Mouse (Mus musculus) cerebellum, adult 8-10 months (tissue): Measurements from ENCODE around the gene Ereg.

Experiments used
- DNase-seq: peaks from one replicate; pipeline ENCODE4 v3.0.0; 2022

The Ereg gene

GRCm38 (mm10) chr5:91074450-91074950 is at the start of gene Ereg:
TSS of gene Ereg (plus strand) at chr5:91074622.
- DNase-seq = no peak

GRCm38 (mm10) chr5:91027164-91027563 is 47.3 kb upstream of the Ereg start, which contains the start of gene Epgn:
TSS of gene Epgn (plus strand) at chr5:91027464.
- DNase-seq = no peak

- DNase-seq = no peak
These were observed 46.6 kb upstream of the Ereg start for GRCm38 (mm10) chr5:91027840-91028239.

GRCm38 (mm10) chr5:91030629-91031028 is 43.8 kb upstream of the Ereg start:
- DNase-seq = no peak

GRCm38 (mm10) chr5:91035341-91035740 is 39.1 kb upstream of the Ereg start:
- no peak for DNase-seq

GRCm38 (mm10) chr5:91036628-91037027 is 37.8 kb upstream of the Ereg start:
- DNase-seq = no peak

- DNase-seq = no peak
These were observed 36.7 kb upstream of the Ereg start for GRCm38 (mm10) chr5:91037756-91038155.

GRCm38 (mm10) chr5:91038547-91038946 is 35.9 kb upstream of the Ereg start:
- peak; percentile 1 for DNase-seq

GRCm38 (mm10) chr5:91038963-91039362 is 35.5 kb upstream of the Ereg start:
- no peak for DNase-seq

- no peak for DNase-seq
These were observed 26.4 kb upstream of the Ereg start for GRCm38 (mm10) chr5:91047987-91048386.

GRCm38 (mm10) chr5:91048397-91048796 is 26.0 kb upstream of the Ereg start:
- DNase-seq = no peak

GRCm38 (mm10) chr5:91072340-91072739 is 2.1 kb upstream of the Ereg start:
- DNase-seq = no peak

GRCm38 (mm10) chr5:91073626-91074025 is 796 bp upstream of the Ereg start:
- no peak for DNase-seq

GRCm38 (mm10) chr5:91074026-91074425 is 396 bp upstream of the Ereg start:
- no peak for DNase-seq

- no peak for DNase-seq
These were observed 599 bp downstream of the Ereg start for GRCm38 (mm10) chr5:91075021-91075420.

- DNase-seq = no peak
These were observed 8.6 kb downstream of the Ereg start for GRCm38 (mm10) chr5:91083016-91083415.

GRCm38 (mm10) chr5:91085291-91085690 is 10.9 kb downstream of the Ereg start:
- DNase-seq = no peak

GRCm38 (mm10) chr5:91090301-91090700 is 15.9 kb downstream of the Ereg start:
- no peak for DNase-seq

- no peak for DNase-seq
These were observed 23.6 kb downstream of the Ereg start for GRCm38 (mm10) chr5:91097911-91098614.

GRCm38 (mm10) chr5:91101742-91102141 is 27.3 kb downstream of the Ereg start:
- DNase-seq = no peak

GRCm38 (mm10) chr5:91103943-91104665 is 29.7 kb downstream of the Ereg start:
- peak; percentile 51 for DNase-seq

- DNase-seq = no peak
These were observed 31.8 kb downstream of the Ereg start for GRCm38 (mm10) chr5:91106248-91106647.

- no peak for DNase-seq
These were observed 35.7 kb downstream of the Ereg start for GRCm38 (mm10) chr5:91110023-91110670.

- DNase-seq = no peak
These were observed 36.6 kb downstream of the Ereg start for GRCm38 (mm10) chr5:91111019-91111418.
